Mouse (Mus musculus) common myeloid progenitor, adult 5-6 weeks (primary cell): Measurements from ENCODE around the gene Paqr6. TPM values are rescaled to one million over a fixed set of nuclear protein-coding genes. Genes with fewer than 3 reads are reported as not detected.
"Not testable (repeated sequence)": the region's sequence is repeated elsewhere in the genome, so short reads cannot be mapped to it uniquely, and the experiment has no call there.

ENCODE experiments used
- ATAC-seq: replicated peaks from 2 replicates; pipeline ENCODE4 v1.8.0; 2016; ENCODE audit warnings: low read depth, mild to moderate bottlenecking, moderate TSS enrichment, inconsistent platforms; ENCODE audit not compliant: poor library complexity, severe bottlenecking
- total RNA-seq: library from RNA; stranded (forward); fragments of 200-1000, 187-1606 nt; gene quantifications from 2 replicates; pipeline ENCODE4 v1.2.3, GENCODE M21; 2017

The Paqr6 gene
- total RNA-seq, 1 experiment from 2014 or later = not detected

DNA sequence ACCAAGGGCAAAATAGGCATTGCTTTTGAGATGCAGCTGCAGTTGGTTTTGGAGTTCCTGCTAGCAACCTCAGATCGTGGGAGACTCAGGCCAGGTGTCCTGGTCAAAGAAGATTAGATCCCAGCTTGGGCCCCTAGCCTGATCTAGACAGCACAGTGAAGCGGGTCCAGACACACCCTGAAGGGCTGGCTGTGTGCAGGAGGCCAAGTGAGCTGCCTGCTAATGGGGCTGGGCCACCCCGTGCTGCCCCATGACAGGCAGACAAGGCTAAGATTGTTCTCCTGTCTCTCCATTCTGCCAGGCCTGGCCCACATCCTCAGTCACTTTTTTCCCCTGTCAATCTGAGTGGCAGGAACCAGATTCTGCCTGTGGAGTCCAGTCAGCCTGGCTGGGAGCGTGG lies 684 bp upstream of the Paqr6 start:
- ATAC-seq = no peak

DNA sequence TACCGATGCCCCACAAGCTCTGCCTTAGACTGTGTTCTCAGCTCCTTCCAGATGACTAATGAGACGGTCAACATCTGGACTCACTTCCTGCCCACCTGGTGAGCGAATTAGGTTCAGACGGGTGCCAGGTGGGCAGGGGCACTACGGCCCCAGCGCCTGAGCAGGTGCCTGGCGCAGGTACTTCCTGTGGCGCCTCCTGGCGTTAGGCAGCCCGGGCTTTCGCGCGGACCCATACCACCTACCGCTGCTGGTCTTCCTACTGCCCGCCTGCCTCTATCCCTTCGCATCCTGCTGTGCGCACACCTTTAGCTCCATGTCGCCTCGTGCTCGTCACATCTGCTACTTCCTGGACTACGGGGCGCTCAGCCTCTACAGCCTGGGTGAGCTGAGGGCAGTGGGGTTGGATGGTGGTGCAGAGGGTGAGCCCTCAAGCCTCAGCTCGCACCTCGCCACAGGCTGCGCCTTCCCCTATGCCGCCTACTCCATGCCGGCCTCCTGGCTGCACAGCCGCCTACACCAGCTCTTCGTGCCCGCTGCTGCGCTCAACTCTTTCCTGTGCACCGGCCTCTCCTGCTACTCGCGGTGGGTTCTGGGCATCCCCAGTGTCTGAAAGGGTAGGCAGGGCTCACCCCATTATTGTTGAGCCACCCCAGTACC lies 1.4 kb downstream of the Paqr6 start:
- ATAC-seq = no peak

DNA sequence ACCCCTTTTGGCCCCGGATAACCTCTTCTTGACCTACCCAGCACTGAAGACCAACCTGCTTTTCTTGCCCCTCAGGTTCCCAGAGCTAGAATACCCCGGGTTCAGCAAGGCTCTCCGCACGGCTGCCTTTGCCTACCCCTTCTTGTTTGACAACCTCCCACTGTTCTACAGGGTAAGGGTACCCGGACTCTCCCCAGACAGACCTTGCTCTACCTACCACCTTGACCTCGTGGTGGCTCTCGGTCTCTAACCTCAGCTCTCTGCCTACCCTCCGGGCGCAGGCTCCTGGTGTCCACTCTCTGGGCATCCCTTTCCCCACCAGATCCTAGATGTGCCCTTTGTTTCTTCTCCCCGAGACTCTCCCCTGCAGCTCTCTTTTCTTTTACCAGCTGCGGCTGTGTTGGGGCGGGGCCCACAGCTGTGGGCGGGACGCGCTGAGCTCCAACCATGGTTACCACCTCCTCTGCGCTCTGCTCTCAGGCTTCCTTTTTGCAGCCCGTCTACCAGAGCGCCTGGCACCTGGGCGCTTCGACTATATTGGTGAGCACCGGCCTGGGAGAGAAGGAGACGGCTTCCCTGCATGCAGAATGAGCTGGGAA lies 2.5 kb downstream of the Paqr6 start:
- peak; percentile 86 for ATAC-seq

DNA sequence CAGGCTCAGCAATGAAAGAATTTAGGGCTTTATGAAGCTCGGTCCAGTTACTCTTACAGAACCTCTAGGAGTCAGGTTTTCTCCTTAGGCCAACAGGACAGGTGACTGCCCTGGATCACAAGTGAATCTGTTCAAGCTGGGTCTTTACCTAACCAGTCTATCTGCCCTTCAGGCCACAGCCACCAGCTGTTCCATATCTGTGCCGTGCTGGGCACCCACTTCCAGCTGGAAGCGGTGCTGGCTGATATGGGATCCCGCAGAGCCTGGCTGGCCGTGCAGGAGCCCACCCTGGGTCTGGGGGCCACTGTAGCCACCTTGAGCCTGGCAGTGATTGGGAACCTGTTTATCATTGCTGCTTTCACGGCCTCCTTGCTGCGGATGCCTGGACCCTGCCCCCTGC lies 3.1 kb downstream of the Paqr6 start:
- ATAC-seq = not testable (repeated sequence)

DNA sequence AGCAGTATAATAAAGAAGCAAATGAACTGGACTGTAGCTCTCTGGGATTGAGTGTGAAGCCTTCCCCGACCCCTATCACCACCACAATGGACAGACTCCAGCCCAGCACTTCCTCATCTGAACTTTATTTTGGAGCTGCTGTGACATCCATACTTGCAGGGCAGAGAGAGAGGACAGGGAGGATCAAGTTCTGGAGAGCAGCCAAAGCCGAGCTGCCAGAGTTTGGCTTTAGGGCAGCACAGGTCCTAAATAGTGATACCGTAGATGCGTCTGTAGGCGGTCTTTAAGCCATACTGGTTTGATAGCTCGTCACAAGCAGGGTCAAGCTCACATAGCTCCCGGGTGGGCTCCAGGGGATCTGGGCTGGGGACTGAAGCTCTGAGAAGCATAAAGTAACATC lies 4.1 kb downstream of the Paqr6 start:
- ATAC-seq = not testable (repeated sequence)

DNA sequence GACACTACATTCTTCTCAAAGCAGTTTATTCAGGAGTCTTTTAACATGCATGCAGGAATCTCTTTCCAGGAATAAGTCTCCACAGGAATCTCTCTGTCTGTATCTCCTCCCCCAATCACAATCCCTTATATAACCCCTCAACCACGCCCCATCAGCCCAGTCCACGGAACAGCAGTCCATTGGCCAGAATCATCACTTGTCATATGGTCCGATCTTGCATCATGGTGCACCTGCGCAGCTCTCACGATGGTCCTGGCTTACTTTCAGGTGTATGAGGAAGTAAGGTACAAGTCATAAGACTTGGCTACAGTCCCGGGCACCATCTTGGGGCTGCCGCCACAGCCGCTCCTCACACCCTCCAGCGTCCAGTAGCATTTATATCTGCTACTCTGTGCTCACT lies 8.3 kb downstream of the Paqr6 start, which contains the start of gene Bglap3:
Gene Bglap3 (minus strand): TSS at position 101 of the 400 bp plus-strand sequence.
- not testable (repeated sequence) for ATAC-seq

DNA sequence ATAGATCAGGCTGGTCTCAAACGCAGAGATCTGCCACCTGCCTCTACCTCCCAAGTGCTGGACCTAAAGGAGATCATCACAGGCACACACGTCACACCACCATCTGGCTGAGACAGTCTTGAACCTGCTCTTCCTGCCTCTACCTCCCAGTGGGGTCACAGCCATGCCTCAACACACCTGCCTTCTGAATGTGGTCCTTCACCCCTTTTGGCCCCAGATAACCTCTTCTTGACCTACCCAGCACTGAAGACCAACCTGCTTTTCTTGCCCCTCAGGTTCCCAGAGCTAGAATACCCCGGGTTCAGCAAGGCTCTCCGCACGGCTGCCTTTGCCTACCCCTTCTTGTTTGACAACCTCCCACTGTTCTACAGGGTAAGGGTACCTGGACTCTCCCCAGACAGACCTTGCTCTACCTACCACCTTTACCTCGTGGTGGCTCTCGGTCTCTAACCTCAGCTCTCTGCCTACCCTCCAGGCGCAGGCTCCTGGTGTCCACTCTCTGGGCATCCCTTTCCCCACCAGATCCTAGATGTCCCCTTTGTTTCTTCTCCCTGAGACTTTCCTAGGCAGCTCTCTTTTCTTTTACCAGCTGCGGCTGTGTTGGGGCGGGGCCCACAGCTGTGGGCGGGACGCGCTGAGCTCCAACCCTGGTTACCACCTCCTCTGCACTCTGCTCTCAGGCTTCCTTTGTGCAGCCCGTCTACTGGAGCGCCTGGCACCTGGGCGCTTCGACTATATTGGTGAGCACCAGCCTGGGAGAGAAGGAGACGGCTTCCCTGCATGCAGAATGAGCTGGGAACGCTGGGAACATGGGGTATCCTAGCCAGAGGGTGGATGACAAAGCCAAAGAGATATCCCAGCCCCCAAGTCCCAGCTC lies 11.6 kb downstream of the Paqr6 start:
- ATAC-seq = peak; percentile 89

DNA sequence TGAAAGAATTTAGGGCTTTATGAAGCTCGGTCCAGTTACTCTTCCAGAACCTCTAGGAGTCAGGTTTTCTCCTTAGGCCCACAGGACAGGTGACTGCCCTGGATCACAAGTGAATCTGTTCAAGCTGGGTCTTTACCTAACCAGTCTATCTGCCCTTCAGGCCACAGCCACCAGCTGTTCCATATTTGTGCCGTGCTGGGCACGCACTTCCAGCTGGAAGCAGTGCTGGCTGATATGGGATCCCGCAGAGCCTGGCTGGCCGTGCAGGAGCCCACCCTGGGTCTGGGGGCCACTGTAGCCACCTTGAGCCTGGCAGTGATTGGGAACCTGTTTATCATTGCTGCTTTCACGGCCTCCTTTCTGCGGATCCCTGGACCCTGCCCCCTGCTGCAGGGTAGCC lies 12.3 kb downstream of the Paqr6 start:
- ATAC-seq = not testable (repeated sequence)

DNA sequence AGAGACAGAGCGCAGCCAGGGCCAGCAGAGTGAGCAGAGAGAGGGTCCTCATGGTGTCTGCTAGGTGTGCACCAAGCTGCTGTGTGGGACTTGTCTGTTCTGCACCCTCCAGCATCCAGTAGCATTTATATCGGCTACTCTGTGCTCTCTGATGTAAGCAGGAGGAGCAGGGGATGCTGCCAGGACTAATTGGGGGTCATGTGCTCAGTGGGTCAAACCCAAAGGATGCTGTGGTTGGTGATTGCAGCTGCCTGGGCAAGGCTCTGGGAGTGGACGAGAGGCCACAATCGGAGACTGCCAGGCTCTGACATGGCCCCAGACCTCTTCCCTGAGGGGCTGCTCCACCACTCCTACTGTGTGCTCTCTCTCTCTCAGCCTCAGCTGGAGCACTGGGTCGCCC lies 14.2 kb downstream of the Paqr6 start, which contains the start of gene Bglap2:
Gene Bglap2 (minus strand): TSS at position 101 of the 400 bp plus-strand sequence.
- not testable (repeated sequence) for ATAC-seq

DNA sequence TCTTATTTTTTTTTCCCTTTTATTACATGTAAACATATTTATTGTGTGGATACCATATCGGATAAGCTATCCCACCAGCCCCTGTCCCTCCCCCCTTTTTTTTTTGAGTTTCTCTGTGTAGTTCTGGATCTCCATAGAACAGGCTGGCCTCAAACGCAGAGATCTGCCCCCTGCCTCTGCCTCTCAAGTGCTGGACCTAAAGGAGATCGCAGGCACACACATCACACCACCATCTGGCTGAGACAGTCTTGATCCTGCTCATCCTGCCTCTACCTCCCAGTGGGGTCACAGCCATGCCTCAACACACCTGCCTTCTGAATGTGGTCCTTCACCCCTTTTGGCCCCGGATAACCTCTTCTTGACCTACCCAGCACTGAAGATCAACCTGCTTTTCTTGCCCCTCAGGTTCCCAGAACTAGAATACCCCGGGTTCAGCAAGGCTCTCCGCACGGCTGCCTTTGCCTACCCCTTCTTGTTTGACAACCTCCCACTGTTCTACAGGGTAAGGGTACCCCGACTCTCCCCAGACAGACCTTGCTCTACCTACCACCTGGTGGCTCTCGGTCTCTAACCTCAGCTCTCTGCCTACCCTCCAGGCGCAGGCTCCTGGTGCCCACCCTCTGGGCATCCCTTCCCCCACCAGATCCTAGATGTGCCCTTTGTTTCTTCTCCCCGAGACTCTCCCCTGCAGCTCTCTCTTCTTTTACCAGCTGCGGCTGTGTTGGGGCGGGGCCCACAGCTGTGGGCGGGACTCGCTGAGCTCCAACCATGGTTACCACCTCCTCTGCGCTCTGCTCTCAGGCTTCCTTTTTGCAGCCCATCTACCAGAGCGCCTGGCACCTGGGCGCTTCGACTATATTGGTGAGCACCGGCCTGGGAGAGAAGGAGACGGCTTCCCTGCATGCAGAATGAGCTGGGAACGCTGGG lies 17.3 kb downstream of the Paqr6 start:
- ATAC-seq = peak; percentile 92

DNA sequence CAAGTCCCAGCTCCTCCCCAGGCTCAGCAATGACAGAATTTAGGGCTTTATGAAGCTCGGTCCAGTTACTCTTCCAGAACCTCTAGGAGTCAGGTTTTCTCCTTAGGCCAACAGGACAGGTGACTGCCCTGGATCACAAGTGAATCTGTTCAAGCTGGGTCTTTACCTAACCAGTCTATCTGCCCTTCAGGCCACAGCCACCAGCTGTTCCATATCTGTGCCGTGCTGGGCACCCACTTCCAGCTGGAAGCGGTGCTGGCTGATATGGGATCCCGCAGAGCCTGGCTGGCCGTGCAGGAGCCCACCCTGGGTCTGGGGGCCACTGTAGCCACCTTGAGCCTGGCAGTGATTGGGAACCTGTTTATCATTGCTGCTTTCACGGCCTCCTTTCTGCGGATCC lies 18.0 kb downstream of the Paqr6 start:
- not testable (repeated sequence) for ATAC-seq

DNA sequence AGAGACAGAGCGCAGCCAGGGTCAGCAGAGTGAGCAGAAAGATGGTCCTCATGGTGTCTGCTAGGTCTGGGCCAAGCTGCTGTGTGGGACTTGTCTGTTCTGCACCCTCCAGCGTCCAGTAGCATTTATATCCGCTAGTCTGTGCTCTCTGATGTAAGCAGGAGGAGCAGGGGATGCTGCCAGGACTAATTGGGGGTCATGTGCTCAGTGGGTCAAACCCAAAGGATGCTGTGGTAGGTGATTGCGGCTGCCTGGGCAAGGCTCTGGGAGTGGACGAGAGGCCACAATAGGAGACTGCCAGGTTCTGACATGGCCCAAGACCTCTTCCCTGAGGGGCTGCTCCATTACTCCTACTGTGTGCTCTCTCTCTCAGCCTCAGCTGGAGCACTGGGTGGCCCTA lies 20.0 kb downstream of the Paqr6 start, which contains the start of gene Bglap:
Gene Bglap (minus strand): TSS at position 101 of the 400 bp plus-strand sequence.
- ATAC-seq = no peak

DNA sequence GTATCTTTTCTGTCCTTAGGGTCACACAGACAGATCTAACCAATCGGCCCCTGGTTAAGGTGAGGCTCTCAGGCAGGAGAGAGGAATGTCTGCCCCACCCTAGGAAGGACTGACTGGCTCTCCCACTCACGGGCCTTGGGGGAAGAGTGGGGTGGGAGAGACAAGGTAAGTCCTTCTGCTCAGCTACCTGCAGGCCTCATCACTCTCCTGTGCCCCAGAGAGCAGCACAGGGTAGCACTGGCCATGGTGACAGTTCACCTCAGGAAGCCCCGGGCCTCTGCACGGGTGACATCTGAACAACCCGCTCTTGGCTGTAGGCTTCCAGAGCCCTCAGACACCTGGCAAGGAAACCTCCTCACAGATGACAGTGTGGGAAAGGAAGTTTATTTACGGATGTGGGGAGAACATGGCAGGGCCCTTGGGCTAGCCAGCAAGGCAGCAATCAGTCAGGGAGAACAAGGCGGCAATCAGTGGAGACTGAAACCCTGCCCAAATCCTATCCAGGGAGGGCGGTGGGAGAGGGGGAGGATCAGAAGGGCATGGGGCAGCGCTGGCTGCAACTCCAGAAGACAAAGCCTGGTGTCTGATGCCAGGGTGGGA lies 29.5 kb downstream of the Paqr6 start:
- no peak for ATAC-seq

DNA sequence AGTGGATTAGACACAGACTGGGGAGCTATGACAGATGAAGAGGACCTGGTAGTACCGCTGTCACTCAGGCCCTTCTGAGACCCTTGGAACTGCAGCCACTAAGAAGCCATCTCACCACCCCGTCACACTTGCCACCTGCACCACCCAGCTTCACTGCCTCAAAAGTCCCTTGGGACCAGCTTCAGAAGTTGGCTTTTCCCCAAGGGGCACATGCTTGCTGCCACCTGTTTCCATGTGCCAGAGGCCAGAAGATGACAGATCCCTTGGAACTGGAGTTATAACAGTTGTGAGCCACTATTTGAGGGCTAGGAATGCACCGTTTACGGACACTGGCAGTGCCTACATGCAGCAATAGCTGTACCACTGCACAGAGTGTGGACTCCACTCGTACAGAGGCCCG lies 30.9 kb downstream of the Paqr6 start:
- no peak for ATAC-seq

DNA sequence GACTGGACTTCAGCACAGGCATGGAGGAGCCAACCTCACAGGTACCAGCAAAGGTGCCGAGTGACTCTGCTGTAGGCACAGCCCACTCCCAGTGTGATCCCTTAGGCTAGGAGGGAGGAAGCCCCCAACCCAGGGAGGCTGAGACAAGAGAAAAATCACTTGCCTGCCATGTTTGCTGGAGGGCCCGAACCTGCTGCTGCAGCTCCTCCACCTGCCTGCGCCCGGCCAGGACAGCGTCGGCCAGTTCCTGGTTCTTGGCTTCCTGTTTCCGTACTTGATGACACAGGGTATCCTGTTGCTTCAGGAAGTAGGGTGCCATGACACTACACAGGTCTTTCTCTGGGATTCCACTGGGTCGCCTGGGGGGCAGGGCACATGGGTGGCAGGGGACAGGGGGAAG lies 31.4 kb downstream of the Paqr6 start:
- no peak for ATAC-seq

DNA sequence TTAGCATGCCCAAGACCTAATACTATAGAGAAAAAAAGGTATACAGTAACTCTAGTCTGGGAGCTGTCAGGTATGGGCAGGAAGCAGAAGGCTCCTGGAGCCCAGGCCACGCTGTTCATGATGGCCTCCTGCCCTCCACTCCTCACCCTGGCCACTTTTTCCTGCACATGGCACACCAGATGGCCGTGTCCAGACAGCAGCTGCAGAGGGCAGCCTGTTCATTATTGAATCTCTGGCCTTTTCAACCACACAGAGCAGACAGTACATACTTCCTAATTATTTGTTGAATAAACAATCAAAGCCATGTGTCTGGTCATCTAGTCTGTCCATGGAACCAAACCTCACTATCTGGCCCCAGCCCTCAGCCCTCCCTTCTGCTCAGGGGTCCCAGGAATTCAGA lies 34.3 kb downstream of the Paqr6 start:
- ATAC-seq = no peak

DNA sequence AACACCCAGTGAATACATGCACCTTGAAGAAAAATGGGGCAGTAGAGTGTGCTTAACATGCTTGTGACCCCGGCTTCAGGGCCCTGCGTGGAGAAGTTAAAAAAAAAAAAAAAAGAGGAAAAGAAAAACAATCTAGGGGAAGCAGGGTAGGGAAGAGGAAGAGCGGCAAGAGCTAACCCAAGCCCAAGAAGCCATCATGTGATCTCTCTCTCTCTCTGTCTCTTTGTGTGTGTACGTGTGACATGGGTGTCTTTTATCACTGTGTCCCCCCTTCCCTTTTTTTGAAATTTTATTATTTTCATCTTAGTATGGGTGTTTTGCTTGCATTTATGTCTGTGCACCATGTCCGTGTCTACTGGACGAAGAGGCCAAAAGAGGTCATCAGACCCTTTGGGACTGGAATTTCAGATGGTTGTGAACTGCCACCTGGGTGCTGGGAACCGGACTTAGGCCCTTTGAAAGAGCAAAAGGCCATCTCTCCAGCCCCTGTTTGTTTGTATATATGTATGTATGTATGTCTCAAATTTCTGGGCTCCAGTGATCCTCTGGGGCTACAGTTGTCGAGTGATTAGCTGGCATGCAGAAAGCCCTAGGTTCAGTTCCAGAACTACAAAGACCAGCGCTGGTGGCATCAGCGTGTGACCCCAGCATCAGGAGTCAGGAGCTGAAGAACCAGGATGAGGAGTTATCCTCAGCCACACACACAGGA lies 39.3 kb downstream of the Paqr6 start:
- no peak for ATAC-seq

DNA sequence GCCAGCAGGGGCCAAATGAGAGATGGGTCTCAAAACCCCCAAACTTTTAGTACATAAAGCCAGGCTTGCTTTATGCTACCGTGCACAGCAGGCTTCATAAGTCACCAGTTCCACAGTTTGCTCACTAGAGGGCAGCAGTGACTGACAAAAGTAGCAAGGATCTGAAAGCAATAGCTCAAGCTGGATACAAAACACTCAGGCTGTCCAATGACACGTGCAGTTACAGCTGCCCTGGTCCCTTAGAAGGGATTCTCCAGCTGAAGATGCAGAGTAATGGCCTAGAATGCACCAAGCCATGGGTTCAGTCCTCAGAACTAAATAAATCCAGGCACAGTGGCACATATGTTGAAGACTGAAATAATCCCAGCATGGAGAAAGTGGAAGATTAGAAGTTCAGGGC lies 42.7 kb downstream of the Paqr6 start:
- ATAC-seq = peak; percentile 48

DNA sequence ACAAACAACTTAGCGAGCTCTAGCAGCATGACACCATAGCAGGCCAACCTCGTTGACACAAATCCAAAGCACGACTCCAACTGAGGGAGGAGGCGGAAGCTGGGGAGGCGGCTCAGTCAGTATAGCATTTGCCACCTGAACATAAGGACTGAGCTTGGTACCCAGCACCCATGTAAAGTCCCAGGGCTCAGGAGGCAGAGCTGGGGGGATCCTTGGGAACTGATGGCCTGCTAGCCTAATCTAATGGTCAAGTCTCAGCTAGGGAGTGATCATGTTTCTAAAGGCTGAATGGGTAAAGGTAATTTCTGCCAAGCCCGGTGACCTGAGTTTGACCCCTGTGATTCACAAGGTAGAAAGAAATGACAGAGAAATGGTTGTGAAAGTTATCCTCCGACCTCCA lies 43.1 kb downstream of the Paqr6 start:
- no peak for ATAC-seq
